Mouse (Mus musculus) myocyte (in vitro differentiated cells): ENCODE results near the gene Igf1r.

ENCODE experiments used
- E2F4 ChIP-seq: IDR thresholded peaks from one replicate; pipeline ENCODE4 v1.6.1; 2011; ENCODE audit warnings: mild to moderate bottlenecking, control low read depth, moderate library complexity; ENCODE audit not compliant: insufficient read depth
- POLR2A ChIP-seq: IDR thresholded peaks from one replicate; pipeline ENCODE4 v1.6.1; 2011; ENCODE audit warnings: low read depth, mild to moderate bottlenecking, control low read depth, moderate library complexity; ENCODE audit not compliant: insufficient read length

- TF ChIP-seq POLR2A = no peak
- no peak for TF ChIP-seq E2F4
Observed at GRCm38 (mm10) chr7:68071749-68072148, 119.1 kb downstream of the Igf1r start.
